Mouse (Mus musculus): ENCODE measurements around the gene Gne.

DNA sequence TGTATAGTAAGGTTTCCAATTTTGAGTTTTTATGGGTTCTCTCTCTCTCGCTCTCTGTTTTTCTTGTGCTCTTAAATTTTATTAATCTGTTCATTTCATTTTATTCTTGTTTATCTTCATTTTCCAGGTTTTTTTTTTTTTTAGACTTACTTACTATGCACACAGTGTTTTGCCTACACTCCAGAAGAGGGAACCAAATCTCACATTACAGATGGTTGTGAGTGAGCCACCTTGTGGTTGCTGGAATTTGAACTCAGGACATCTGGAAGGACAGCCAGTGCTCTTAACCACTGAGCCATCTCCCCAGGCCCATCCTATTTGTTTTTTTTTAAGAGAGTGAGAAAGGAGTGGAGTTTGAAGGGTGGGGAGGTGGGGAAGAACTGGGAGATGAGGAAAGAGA, 73.8 kb downstream of the Gne start:
- TF ChIP-seq POLR2A (IDR thresholded peaks at IDR 0.05; ENCODE audit: insufficient read depth, low read depth, low read length) (no peak), CTCF (IDR thresholded peaks at IDR 0.05; ENCODE audit: insufficient read depth, low read depth, low read length) (no peak)

Measured in olfactory bulb, adult 2 months (tissue).